Mouse (Mus musculus): Measurements from ENCODE around the gene Ccdc121. TPM values are rescaled to one million over a fixed set of nuclear protein-coding genes. Genes with fewer than 3 reads are reported as not detected.

Gene Ccdc121
- polyA plus RNA-seq, 1 experiment from 2014 or later, result 0.51 TPM

DNA sequence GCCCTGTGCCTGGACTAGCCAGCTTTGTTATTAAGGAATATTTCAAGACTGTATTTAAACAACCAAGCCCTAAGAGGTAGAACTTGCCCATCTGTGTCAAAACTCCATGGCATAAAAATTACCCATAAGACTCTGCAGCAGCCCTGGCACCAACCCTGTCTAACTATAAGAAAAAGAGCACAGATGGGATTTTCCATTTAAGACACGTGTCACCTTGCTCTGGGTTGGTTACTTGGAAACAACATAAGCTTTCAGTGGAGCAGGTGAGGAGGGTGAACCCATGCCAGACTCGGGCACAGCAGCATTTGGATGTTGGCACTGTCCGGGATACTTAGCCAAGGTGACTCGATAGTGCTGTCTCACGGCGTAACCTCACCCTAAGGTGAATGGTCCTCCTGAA is 45.2 kb downstream of the Ccdc121 start:
- Histone ChIP-seq H3K4me2 (ENCODE audit: low read length) (0 out of 2 replicates have a peak overlapping the region, but pooled peaks have one; percentile 49), H3K27ac (replicated peaks in 1 of 2; ENCODE audit: control insufficient read depth in 1 of 2, insufficient read depth in 1 of 2, low read depth in 2 of 2, low read length in 2 of 2) (peak overlapping the region; percentile 48 to 65; a peak in 3 of 4 replicates), H3K36me3 (ENCODE audit: control insufficient read depth, insufficient read depth, low read length) (no peaks in the 10 kb centered on the region), H3K4me1 (ENCODE audit: control insufficient read depth in 2 of 2, insufficient read depth in 2 of 2, low read length in 2 of 2) (peaks cover 14 to 17% of the 10 kb centered on the region in 2 experiments), H3K9me3 (ENCODE audit: control insufficient read depth, low read length) (peaks cover 4% of the 10 kb centered on the region), H3K9ac (ENCODE audit: low read length) (no peak overlapping the region), H3K27me3 (ENCODE audit: control insufficient read depth, insufficient read depth, low read length) (no peaks in the 10 kb centered on the region), H3K4me3 (ENCODE audit: control insufficient read depth in 1 of 2, insufficient read depth in 1 of 2, low read depth in 1 of 2, low read length in 2 of 2) (no peak overlapping the region)
- no peak for ATAC-seq (ENCODE audit: insufficient number of reproducible peaks, insufficient read depth, low FRiP score, low read depth)
- 93% methylated on average over 6 of the region's 6 CpGs for WGBS

DNA sequence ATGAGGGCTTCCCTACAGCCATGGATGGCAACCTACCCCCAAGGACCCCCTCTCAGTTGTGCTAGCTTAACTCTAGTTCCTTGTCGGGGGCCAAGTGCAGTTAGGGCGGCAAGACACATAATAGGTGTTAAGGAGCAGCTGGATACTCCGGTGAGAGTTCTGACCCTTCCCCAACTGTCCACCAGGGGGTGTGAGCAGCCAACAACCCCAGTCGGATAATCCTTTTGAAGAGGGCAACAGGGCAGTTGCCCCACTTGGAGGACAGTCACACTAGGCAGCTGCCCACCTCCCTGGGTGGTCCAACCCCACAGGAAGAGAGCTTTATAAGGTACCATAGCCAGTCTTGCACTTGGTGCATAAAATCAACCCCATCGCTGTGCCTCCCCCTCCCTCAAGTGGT is 46.2 kb downstream of the Ccdc121 start:
- Histone ChIP-seq H3K4me1 (ENCODE audit: control insufficient read depth in 2 of 2, insufficient read depth in 2 of 2, low read length in 2 of 2) (peaks cover 14 to 17% of the 10 kb centered on the region in 2 experiments), H3K9ac (ENCODE audit: low read length) (no peak overlapping the region), H3K4me3 (ENCODE audit: control insufficient read depth in 1 of 2, insufficient read depth in 1 of 2, low read depth in 1 of 2, low read length in 2 of 2) (no peak overlapping the region), H3K9me3 (ENCODE audit: control insufficient read depth, low read length) (no peaks in the 10 kb centered on the region), H3K4me2 (ENCODE audit: low read length) (no peak overlapping the region), H3K27me3 (ENCODE audit: control insufficient read depth, insufficient read depth, low read length) (no peaks in the 10 kb centered on the region), H3K27ac (replicated peaks in 1 of 2; ENCODE audit: control insufficient read depth in 1 of 2, insufficient read depth in 1 of 2, low read depth in 2 of 2, low read length in 2 of 2) (no peak overlapping the region), H3K36me3 (ENCODE audit: control insufficient read depth, insufficient read depth, low read length) (no peaks in the 10 kb centered on the region)
- 40% methylated on average over 5 of the region's 5 CpGs for WGBS
- ATAC-seq (ENCODE audit: insufficient number of reproducible peaks, insufficient read depth, low FRiP score, low read depth), result no peak

GRCm38 (mm10) chr1:181462906-181463179 is 48.4 kb downstream of the Ccdc121 start:
- Histone ChIP-seq H3K4me3 (ENCODE audit: control insufficient read depth in 1 of 2, insufficient read depth in 1 of 2, low read depth in 1 of 2, low read length in 2 of 2) (no peak overlapping the region), H3K4me1 (ENCODE audit: control insufficient read depth in 2 of 2, insufficient read depth in 2 of 2, low read length in 2 of 2) (peaks cover 14 to 17% of the 10 kb centered on the region in 2 experiments), H3K27ac (replicated peaks in 1 of 2; ENCODE audit: control insufficient read depth in 1 of 2, insufficient read depth in 1 of 2, low read depth in 2 of 2, low read length in 2 of 2) (no peak overlapping the region), H3K9me3 (ENCODE audit: control insufficient read depth, low read length) (no peaks in the 10 kb centered on the region), H3K9ac (ENCODE audit: low read length) (no peak overlapping the region), H3K4me2 (ENCODE audit: low read length) (no peak overlapping the region), H3K36me3 (ENCODE audit: control insufficient read depth, insufficient read depth, low read length) (no peaks in the 10 kb centered on the region), H3K27me3 (ENCODE audit: control insufficient read depth, insufficient read depth, low read length) (no peaks in the 10 kb centered on the region)
- 84% methylated on average over 6 of the region's 6 CpGs for WGBS
- ATAC-seq (ENCODE audit: insufficient number of reproducible peaks, insufficient read depth, low FRiP score, low read depth), result no peak

- no peak overlapping the region for H3K4me3 ChIP-seq (ENCODE audit: control insufficient read depth in 1 of 2, insufficient read depth in 1 of 2, low read depth in 1 of 2, low read length in 2 of 2)
- 63% methylated on average over 8 of the region's 8 CpGs for WGBS
- no peaks in the 10 kb centered on the region for H3K9me3 ChIP-seq (ENCODE audit: control insufficient read depth, low read length)
Observed at GRCm38 (mm10) chr1:181462051-181462905, 49.0 kb downstream of the Ccdc121 start.

GRCm38 (mm10) chr1:181461484-181461883 is 49.8 kb downstream of the Ccdc121 start:
- Histone ChIP-seq H3K4me2 (ENCODE audit: low read length) (no peak overlapping the region), H3K4me3 (ENCODE audit: control insufficient read depth in 1 of 2, insufficient read depth in 1 of 2, low read depth in 1 of 2, low read length in 2 of 2) (no peak overlapping the region), H3K9ac (ENCODE audit: low read length) (no peak overlapping the region), H3K27me3 (ENCODE audit: control insufficient read depth, insufficient read depth, low read length) (no peaks in the 10 kb centered on the region), H3K4me1 (ENCODE audit: control insufficient read depth in 2 of 2, insufficient read depth in 2 of 2, low read length in 2 of 2) (peaks cover 4 to 6% of the 10 kb centered on the region in 2 experiments), H3K27ac (replicated peaks in 1 of 2; ENCODE audit: control insufficient read depth in 1 of 2, insufficient read depth in 1 of 2, low read depth in 2 of 2, low read length in 2 of 2) (no peak overlapping the region), H3K9me3 (ENCODE audit: control insufficient read depth, low read length) (no peaks in the 10 kb centered on the region), H3K36me3 (ENCODE audit: control insufficient read depth, insufficient read depth, low read length) (no peaks in the 10 kb centered on the region)
- no peak for ATAC-seq (ENCODE audit: insufficient number of reproducible peaks, insufficient read depth, low FRiP score, low read depth)
- 83% methylated on average over 8 of the region's 8 CpGs for WGBS

More at GRCm38 (mm10) chr1:181462051-181462905, 49.0 kb downstream of the Ccdc121 start:
- Histone ChIP-seq H3K9ac (ENCODE audit: low read length) (no peak overlapping the region), H3K27me3 (ENCODE audit: control insufficient read depth, insufficient read depth, low read length) (no peaks in the 10 kb centered on the region), H3K4me1 (ENCODE audit: control insufficient read depth in 2 of 2, insufficient read depth in 2 of 2, low read length in 2 of 2) (peaks cover 12 to 14% of the 10 kb centered on the region in 2 experiments), H3K36me3 (ENCODE audit: control insufficient read depth, insufficient read depth, low read length) (no peaks in the 10 kb centered on the region), H3K27ac (replicated peaks in 1 of 2; ENCODE audit: control insufficient read depth in 1 of 2, insufficient read depth in 1 of 2, low read depth in 2 of 2, low read length in 2 of 2) (no peak overlapping the region), H3K4me2 (ENCODE audit: low read length) (no peak overlapping the region)
- ATAC-seq (ENCODE audit: insufficient number of reproducible peaks, insufficient read depth, low FRiP score, low read depth), result no peak

DNA sequence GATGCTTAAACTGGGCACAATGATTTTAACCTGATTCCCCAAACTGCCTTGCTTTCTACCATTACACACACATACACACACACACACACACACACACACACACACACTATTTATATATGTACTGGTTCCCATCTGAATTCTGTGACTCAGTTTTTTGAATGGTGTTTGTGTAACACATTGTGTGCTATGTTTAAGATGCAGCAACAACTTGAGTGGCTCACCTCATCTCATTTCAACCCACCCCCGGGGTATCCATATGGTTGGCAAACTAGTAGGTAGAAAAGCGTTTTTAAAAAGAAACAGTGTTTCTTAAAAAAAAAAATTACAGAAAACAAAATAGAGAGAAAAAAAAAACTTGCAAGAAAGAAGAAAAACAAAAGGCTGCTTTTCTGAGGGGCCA is 51.0 kb downstream of the Ccdc121 start:
- H3K4me3 ChIP-seq (ENCODE audit: control insufficient read depth in 1 of 2, insufficient read depth in 1 of 2, low read depth in 1 of 2, low read length in 2 of 2), result no peak overlapping the region
- no peak overlapping the region for H3K9ac ChIP-seq (ENCODE audit: low read length)
- no peaks in the 10 kb centered on the region for H3K36me3 ChIP-seq (ENCODE audit: control insufficient read depth, insufficient read depth, low read length)
- WGBS, result 75% methylated on average over 2 of the region's 2 CpGs
- H3K4me1 ChIP-seq (ENCODE audit: control insufficient read depth in 2 of 2, insufficient read depth in 2 of 2, low read length in 2 of 2), result peaks cover 0 to 2% of the 10 kb centered on the region in 2 experiments; a peak in 3 of 4 replicates
- no peak for ATAC-seq (ENCODE audit: insufficient number of reproducible peaks, insufficient read depth, low FRiP score, low read depth)
- no peak overlapping the region for H3K27ac ChIP-seq (replicated peaks in 1 of 2; ENCODE audit: control insufficient read depth in 1 of 2, insufficient read depth in 1 of 2, low read depth in 2 of 2, low read length in 2 of 2)
- H3K9me3 ChIP-seq (ENCODE audit: control insufficient read depth, low read length), result no peaks in the 10 kb centered on the region
- H3K27me3 ChIP-seq (ENCODE audit: control insufficient read depth, insufficient read depth, low read length), result no peaks in the 10 kb centered on the region
- H3K4me2 ChIP-seq (ENCODE audit: low read length), result no peak overlapping the region

All from heart, embryonic 14.5 days (tissue).